Mouse (Mus musculus): ENCODE data around the gene Slc1a1. TPM values are rescaled to one million over a fixed set of nuclear protein-coding genes. Genes with fewer than 3 reads are reported as not detected.

The Slc1a1 gene
- total RNA-seq, 2 experiments from 2014 or later = 1.4 to 1.5 TPM

- intact Hi-C loops (cut with DNase I; ENCODE audit: low total_unique reads) = no loop called here
- peak; percentile 28 for DNase-seq
Measured at GRCm38 (mm10) chr19:28844946-28845710, 10.3 kb downstream of the Slc1a1 start.

GRCm38 (mm10) chr19:28850510-28850909, 15.7 kb downstream of the Slc1a1 start:
- no peak for DNase-seq
- intact Hi-C loops (cut with DNase I; ENCODE audit: low total_unique reads) = no loop called here

- intact Hi-C loops (cut with DNase I; ENCODE audit: low total_unique reads) = no loop called here
- DNase-seq = no peak
Measured at GRCm38 (mm10) chr19:28852001-28852400, 17.2 kb downstream of the Slc1a1 start.

GRCm38 (mm10) chr19:28854831-28855230, 20.0 kb downstream of the Slc1a1 start:
- no peak for DNase-seq
- intact Hi-C loops (cut with DNase I; ENCODE audit: low total_unique reads) = no loop called here

GRCm38 (mm10) chr19:28860246-28860645, 25.4 kb downstream of the Slc1a1 start:
- intact Hi-C loops (cut with DNase I; ENCODE audit: low total_unique reads) = no loop called here
- no peak for DNase-seq

- no peak for DNase-seq
- intact Hi-C loops (cut with DNase I; ENCODE audit: low total_unique reads) = no loop called here
Measured at GRCm38 (mm10) chr19:28863626-28864025, 28.8 kb downstream of the Slc1a1 start.

- DNase-seq = no peak
- intact Hi-C loops (cut with DNase I; ENCODE audit: low total_unique reads) = no loop called here
Measured at GRCm38 (mm10) chr19:28864981-28865380, 30.1 kb downstream of the Slc1a1 start.

GRCm38 (mm10) chr19:28865501-28865900, 30.7 kb downstream of the Slc1a1 start:
- intact Hi-C loops (cut with DNase I; ENCODE audit: low total_unique reads) = no loop called here
- no peak for DNase-seq

GRCm38 (mm10) chr19:28869251-28869855, 34.5 kb downstream of the Slc1a1 start:
- intact Hi-C loops (cut with DNase I; ENCODE audit: low total_unique reads) = no loop called here
- no peak for DNase-seq

GRCm38 (mm10) chr19:28870351-28870750, 35.5 kb downstream of the Slc1a1 start:
- intact Hi-C loops (cut with DNase I; ENCODE audit: low total_unique reads) = no loop called here
- DNase-seq = no peak

GRCm38 (mm10) chr19:28879476-28879875, 44.6 kb downstream of the Slc1a1 start:
- no peak for DNase-seq
- intact Hi-C loops (cut with DNase I; ENCODE audit: low total_unique reads) = no loop called here

- DNase-seq = peak; percentile 20
Measured at GRCm38 (mm10) chr19:28883126-28883525, 48.3 kb downstream of the Slc1a1 start.

GRCm38 (mm10) chr19:28888496-28888895, 53.6 kb downstream of the Slc1a1 start:
- intact Hi-C loops (cut with DNase I; ENCODE audit: low total_unique reads) = loop anchor here (10.0 kb wide), 1 partner anchor 114 kb away; no protein-coding TSS in a partner anchor
- no peak for DNase-seq

More at GRCm38 (mm10) chr19:28883126-28883525, 48.3 kb downstream of the Slc1a1 start:
- intact Hi-C loops (cut with DNase I; ENCODE audit: low total_unique reads) = loop anchor here (10.0 kb wide), 1 partner anchor 108 kb away; no protein-coding TSS in a partner anchor

GRCm38 (mm10) chr19:28889251-28889650, 54.4 kb downstream of the Slc1a1 start:
- DNase-seq = no peak
- intact Hi-C loops (cut with DNase I; ENCODE audit: low total_unique reads) = loop anchor here (10.0 kb wide), 1 partner anchor 114 kb away; no protein-coding TSS in a partner anchor

- intact Hi-C loops (cut with DNase I; ENCODE audit: low total_unique reads) = no loop called here
- DNase-seq = no peak
Measured at GRCm38 (mm10) chr19:28891238-28891637, 56.4 kb downstream of the Slc1a1 start.

GRCm38 (mm10) chr19:28891864-28892263, 57.0 kb downstream of the Slc1a1 start:
- no peak for DNase-seq
- intact Hi-C loops (cut with DNase I; ENCODE audit: low total_unique reads) = no loop called here

GRCm38 (mm10) chr19:28896639-28897038, 61.8 kb downstream of the Slc1a1 start:
- no peak for DNase-seq
- intact Hi-C loops (cut with DNase I; ENCODE audit: low total_unique reads) = no loop called here

- intact Hi-C loops (cut with DNase I; ENCODE audit: low total_unique reads) = no loop called here
- DNase-seq = no peak
Measured at GRCm38 (mm10) chr19:28897497-28897896, 62.6 kb downstream of the Slc1a1 start.

GRCm38 (mm10) chr19:28900771-28901170, 65.9 kb downstream of the Slc1a1 start:
- intact Hi-C loops (cut with DNase I; ENCODE audit: low total_unique reads) = no loop called here

GRCm38 (mm10) chr19:28902111-28902510, 67.3 kb downstream of the Slc1a1 start:
- DNase-seq = no peak
- intact Hi-C loops (cut with DNase I; ENCODE audit: low total_unique reads) = no loop called here

More at GRCm38 (mm10) chr19:28900771-28901170, 65.9 kb downstream of the Slc1a1 start:
- DNase-seq = no peak

GRCm38 (mm10) chr19:28902806-28903205, 68.0 kb downstream of the Slc1a1 start:
- no peak for DNase-seq
- intact Hi-C loops (cut with DNase I; ENCODE audit: low total_unique reads) = no loop called here

Measured in gastrocnemius, postnatal 14 days (tissue).